Mouse (Mus musculus): Measurements from ENCODE around the gene Irx4.

Gene Irx4

GRCm38 (mm10) chr13:73260354-73261035 lies at the start of gene Irx4:
Irx4 (plus strand) TSS chr13:73260479.
- peak; percentile 32 for DNase-seq (ENCODE audit: extremely low spot score)

- no peak for DNase-seq (ENCODE audit: extremely low spot score)
Observed at GRCm38 (mm10) chr13:73214301-73214700, 46.0 kb upstream of the Irx4 start.

- no peak for DNase-seq (ENCODE audit: extremely low spot score)
Observed at GRCm38 (mm10) chr13:73236461-73236860, 23.8 kb upstream of the Irx4 start.

GRCm38 (mm10) chr13:73239191-73239746 lies 21.0 kb upstream of the Irx4 start:
- no peak for DNase-seq (ENCODE audit: extremely low spot score)

GRCm38 (mm10) chr13:73242556-73242955 lies 17.7 kb upstream of the Irx4 start:
- no peak for DNase-seq (ENCODE audit: extremely low spot score)

- DNase-seq (ENCODE audit: extremely low spot score): no peak
Observed at GRCm38 (mm10) chr13:73246961-73247360, 13.3 kb upstream of the Irx4 start.

- peak; percentile 12 for DNase-seq (ENCODE audit: extremely low spot score)
Observed at GRCm38 (mm10) chr13:73251222-73251621, 9.1 kb upstream of the Irx4 start.

- no peak for DNase-seq (ENCODE audit: extremely low spot score)
Observed at GRCm38 (mm10) chr13:73252022-73252421, 8.3 kb upstream of the Irx4 start.

GRCm38 (mm10) chr13:73258415-73258814 lies 1.9 kb upstream of the Irx4 start:
- no peak for DNase-seq (ENCODE audit: extremely low spot score)

GRCm38 (mm10) chr13:73259577-73260353 lies 514 bp upstream of the Irx4 start:
- DNase-seq (ENCODE audit: extremely low spot score): no peak

GRCm38 (mm10) chr13:73261036-73261730 lies 904 bp downstream of the Irx4 start:
- DNase-seq (ENCODE audit: extremely low spot score): no peak

- no peak for DNase-seq (ENCODE audit: extremely low spot score)
Observed at GRCm38 (mm10) chr13:73261881-73262280, 1.6 kb downstream of the Irx4 start.

- DNase-seq (ENCODE audit: extremely low spot score): peak; percentile 39
Observed at GRCm38 (mm10) chr13:73262336-73263127, 2.3 kb downstream of the Irx4 start.

- peak; percentile 71 for DNase-seq (ENCODE audit: extremely low spot score)
Observed at GRCm38 (mm10) chr13:73263128-73263971, 3.1 kb downstream of the Irx4 start.

GRCm38 (mm10) chr13:73264166-73264735 lies 4.0 kb downstream of the Irx4 start:
- DNase-seq (ENCODE audit: extremely low spot score): peak; percentile 34

- DNase-seq (ENCODE audit: extremely low spot score): peak; percentile 18
Observed at GRCm38 (mm10) chr13:73264831-73265230, 4.6 kb downstream of the Irx4 start.

- peak; percentile 65 for DNase-seq (ENCODE audit: extremely low spot score)
Observed at GRCm38 (mm10) chr13:73265442-73265841, 5.2 kb downstream of the Irx4 start.

GRCm38 (mm10) chr13:73267551-73267950 lies 7.3 kb downstream of the Irx4 start:
- DNase-seq (ENCODE audit: extremely low spot score): no peak

GRCm38 (mm10) chr13:73268702-73269101 lies 8.4 kb downstream of the Irx4 start:
- peak; percentile 56 for DNase-seq (ENCODE audit: extremely low spot score)

- no peak for DNase-seq (ENCODE audit: extremely low spot score)
Observed at GRCm38 (mm10) chr13:73269251-73269650, 9.0 kb downstream of the Irx4 start.
